Mouse (Mus musculus) heart, adult 9 months (tissue): ENCODE results near the gene Gm4450.
"Not testable (repeated sequence)": the region's sequence is repeated elsewhere in the genome, so short reads cannot be mapped to it uniquely, and the experiment has no call there.

Experiments used
- DNase-seq, 2 experiments: peaks; one replicate each; pipeline ENCODE4 v3.0.0; 2022; ENCODE audit warnings: low spot score in 2 of 2

The Gm4450 gene

DNA sequence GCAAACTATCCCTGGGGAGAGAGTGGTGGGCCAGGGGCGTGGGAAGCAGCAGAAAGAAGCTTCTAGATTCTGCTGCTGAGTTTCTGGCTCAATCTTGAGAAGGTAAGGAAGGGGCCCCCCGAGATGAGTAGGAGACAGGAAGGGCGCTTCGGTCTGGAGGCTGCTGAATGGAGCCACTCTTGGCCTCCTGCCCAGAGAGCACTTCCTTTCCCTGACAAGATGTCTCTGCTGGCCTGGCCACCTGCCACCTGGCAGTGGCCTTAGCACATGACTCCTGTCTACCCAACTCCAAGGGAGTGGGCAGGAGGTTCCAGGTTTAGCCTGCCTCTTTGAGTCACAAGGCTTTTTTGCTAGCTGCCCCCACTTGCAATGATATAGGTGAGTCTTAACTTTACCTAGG, 39.6 kb downstream of the Gm4450 start:
- peak; percentile 91 to 92 for DNase-seq

DNA sequence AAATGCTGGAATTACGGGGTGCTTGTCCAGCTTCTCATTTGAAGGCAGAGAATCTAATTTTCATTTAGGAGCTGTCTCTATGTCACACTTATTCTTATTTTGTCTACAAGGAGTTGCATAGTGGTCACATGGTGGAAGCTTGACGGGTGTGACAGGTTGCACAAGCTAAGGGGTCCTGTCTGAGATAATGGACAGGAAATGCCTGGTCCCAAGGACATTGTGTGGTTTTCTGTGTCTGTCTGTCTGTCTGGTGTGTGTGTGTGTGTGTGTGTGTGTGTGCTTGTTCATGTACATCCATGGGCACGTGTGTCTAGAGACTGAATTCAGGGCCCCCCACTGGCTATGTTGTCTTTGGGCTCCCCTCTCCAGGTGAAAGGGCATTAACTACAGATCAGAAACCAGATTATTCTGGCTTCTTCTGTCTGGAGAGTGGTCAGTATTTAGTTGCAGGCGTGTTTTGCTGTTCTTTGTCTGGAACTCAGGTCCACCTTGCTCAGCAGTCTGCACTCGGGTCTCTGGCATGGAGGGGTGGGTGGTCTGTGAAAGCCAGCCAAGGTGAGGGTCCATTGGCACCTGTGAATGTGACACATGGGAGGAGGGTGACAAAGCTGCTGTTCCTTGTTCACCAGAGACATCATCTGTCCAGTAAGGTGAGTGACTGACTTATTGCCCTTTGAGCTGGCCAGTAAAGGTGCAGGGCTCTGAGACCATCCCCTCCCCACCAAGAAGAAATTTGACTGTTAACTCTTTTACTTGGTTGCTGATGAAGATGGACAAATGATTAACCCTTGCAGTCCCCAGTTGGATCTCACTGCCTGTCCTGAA, 40.3 kb downstream of the Gm4450 start:
- DNase-seq = no peak

DNA sequence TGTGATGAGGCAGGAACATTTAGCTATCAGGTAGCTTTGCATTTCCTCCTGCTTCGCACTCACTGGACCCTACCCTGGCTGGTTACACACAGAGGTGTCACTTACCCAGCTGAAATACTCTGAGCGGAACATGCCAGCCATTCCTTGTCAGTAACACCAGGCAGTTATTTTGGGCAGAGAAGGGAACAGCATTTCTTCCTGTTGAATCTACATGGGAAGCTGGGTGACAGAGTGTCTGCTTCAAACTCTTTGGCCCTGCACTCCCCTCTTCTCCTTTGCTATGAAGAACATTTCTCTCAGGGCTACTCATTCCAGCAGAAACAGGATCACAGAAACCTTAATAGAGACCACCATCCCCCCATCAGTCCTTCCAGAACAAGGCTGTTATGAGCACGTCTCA, 42.6 kb downstream of the Gm4450 start:
- peak; percentile 44 to 52 for DNase-seq

DNA sequence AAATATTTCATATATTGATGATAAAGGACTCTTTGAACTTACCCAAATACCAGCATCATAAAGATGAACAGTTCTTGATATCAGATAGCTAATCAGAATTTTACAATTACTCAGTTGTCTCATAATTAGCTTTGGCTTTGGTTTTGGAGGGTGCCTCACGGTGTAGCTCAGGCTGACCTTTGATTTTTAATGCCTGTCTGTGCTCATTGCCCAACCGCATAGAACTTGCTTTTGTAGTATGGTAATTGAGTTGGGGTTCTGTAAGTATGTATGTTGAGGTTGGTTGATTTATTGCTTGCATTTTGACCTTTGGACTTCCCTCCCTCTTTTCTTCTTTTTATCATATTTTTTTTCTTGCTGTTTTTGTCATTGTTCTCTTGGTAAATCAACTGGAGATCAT, 43.2 kb downstream of the Gm4450 start:
- DNase-seq = no peak

DNA sequence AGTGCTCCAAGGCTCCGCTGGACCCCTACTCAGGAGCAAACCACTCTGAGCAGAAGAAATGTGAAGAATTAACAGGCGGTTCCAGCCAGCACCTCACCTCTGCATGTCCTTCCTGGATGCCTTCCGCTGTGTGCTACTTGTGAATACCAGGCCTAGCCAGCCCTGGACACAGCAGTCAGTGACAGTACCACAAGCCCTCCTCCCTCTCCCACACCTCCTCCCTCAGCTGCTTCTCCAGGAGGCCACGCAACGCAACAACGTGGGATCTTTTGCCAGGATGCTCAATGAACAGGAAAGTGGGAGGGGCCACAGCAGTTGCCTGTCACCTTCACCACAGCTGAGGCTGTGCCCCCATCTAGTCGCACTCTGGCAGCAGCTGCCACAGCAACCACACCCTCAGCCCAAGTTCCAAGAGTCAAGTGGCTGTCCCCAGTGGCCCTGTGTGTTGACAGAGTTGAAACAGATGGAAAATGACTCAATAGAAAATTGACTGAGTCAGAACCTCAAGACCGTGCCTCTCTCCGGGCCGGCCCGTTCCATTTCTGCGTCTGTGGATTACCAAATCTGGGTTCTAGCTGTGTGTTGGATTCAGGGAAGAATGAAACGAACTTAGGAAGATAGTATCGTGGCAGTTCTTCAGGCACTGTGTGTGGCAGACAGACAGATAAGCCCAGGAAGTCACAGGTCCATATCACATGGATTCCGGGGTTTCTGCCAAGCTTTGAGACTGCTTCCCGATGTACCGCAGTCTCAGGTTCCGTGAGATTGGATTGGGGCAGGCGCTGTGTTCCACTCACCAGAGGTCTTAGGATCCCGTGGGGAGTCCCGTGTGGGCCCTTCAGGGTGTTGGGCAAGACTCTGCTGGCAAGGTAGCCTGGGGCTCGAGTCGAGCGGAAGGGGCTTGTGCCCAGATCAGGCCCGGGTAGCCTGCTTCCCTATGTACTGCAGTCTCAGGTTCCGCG, 46.0 kb downstream of the Gm4450 start:
- DNase-seq = peak; percentile 44 to 54

DNA sequence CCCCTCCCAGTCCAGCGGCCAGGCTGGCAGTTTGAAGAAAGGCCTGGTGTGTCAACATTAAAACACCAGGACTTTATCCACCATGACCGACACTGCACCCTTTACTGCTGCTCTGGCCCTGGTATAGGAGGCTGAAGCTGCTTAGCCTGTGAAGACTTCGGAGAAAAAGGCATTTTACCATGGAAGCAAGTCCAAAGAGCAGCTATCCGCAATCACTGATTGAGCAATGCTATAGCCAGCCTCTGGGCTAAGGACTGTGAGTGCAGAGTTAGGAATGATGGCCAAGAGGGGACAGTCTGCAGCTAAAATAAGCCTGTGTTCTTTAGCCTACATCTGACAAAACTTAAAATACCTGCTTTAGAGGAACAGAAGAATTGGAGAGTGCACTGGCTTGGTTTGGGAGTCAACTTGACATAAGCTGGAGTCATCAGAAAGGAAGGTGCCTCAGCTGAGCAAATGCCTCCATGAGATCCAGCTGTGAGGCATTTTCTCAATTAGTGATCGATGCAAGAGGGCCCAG, 49.6 kb downstream of the Gm4450 start:
- peak; percentile 18 to 36 for DNase-seq

DNA sequence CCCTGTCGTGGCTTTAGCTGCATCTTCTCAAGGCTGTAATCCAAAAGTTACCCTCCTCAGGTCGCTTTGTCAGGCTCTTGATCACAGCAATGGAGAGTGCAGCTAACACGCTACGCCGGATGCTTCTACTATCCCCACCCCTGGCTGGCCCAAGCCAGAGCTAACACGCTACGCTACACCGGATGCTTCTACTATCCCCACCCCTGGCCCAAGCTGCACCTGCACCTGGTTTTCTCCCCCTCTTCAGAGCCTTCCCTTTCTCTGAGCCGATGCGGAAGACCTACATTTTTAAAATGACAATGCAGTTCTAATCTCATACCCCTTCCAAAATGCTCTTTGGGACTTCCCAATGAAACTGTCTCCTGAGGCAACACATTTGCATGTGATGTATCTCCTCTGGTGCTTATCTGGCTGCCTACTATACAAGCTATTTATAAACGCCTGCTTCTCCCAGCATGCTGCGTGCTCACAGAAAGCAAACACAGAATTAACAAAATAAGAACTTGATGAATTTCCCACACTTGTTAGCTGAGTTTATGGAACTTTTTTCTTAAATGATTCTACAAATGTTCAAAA, 50.3 kb downstream of the Gm4450 start:
- not testable (repeated sequence) for DNase-seq

DNA sequence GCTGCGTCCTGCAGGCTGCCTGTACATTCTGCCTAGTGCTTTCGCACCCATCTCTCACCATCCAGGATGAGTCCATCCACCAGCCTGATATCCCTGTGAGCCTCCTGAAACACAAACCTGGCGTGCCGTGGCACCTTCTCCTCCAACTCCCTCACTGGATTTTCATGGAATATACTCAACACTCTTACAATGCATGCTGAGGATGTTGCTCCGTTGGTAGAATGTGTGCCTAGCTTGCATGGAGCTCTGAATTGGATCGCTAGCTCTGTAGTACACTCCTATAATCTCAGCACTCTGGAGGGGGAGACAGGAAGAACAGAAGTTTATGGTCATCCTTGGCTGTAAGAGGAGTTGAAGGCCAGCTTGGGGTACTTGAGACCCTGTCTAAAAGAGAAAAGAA, 51.0 kb downstream of the Gm4450 start:
- not testable (repeated sequence) for DNase-seq

DNA sequence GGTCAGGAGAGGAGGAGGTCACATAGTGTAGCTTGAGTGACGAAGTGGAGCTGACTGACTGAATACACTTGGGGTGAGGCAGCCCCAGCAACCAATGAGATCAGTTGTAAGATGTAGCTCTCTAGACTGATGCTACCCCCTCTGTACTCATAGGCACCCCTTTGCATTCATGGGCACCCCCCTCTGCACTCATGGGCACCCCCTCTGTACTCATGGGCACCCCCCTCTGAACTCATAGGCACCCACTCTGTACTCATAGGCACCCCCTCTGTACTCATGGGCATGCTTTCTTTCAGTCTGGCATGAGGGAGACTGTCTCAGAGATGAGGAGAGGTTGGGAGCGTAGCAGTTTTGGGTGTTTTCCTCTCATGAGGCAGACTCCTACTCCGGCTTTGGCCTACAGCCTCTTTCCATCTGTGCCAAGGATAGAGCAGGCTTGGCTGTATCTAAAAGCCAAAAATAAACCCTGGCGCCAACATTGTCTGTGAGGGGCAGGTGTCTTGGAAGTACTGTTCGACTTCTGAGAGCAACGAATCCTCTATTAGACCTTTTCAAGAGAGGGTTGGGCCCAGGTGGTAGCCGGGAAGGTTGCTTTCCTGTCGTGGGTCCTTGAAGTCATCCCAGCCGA, 52.5 kb downstream of the Gm4450 start:
- DNase-seq = peak; percentile 54 to 64
